Mouse (Mus musculus): Measurements from ENCODE around the gene Fscn1.

DNA sequence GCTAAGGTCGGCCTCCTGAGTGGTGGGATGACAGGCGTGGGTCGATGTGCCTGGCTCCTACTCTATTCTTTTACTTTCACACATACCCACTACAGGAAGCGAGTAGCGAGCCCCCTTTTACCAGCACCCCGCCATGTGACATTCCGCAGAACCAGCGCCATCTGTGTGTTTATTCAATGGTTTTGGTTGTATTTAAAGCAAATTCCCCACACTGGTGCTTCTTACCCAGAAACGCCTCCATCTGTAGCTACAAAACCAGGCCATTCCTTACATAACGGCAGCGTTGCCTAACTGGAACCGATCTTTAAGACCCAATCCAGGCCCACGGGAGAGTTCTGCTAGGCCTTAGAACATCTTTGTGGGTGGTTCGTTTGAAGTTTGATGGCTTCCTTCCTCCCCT, 8.3 kb downstream of the Fscn1 start:
- TF ChIP-seq CTCF (IDR thresholded peaks at IDR 0.05; ENCODE audit: extremely low read depth, insufficient read depth, insufficient read length, insufficient replicate concordance) (no peak), POLR2A (IDR thresholded peaks at IDR 0.05; ENCODE audit: low read depth, low read length) (no peak)

All from spleen, adult 2 months (tissue).